Mouse (Mus musculus) cerebellum, adult (tissue): ENCODE measurements around the gene Rhot2.
A peak's percentile ranks its signal among the peaks of the same experiment; 100 is the strongest.
"Not testable (repeated sequence)": the region's sequence is repeated elsewhere in the genome, so short reads cannot be mapped to it uniquely, and the experiment has no call there.

ENCODE experiments used
- ATAC-seq: cut with Nextera tagmentation; 2 replicates; pipeline ENCODE4 v1.9.2; 2017; ENCODE audit warnings: mild to moderate bottlenecking, moderate library complexity, mixed read lengths; ENCODE audit not compliant: insufficient number of reproducible peaks, low FRiP score, low TSS enrichment

Rhot2 gene

GRCm38 (mm10) chr17:25808789-25809605 lies 35.7 kb downstream of the Rhot2 start, which contains the start of gene Fbxl16:
Gene Fbxl16 (plus strand): TSS chr17:25809085.
- peak; percentile 78 for ATAC-seq

GRCm38 (mm10) chr17:25808028-25808427 lies 36.6 kb downstream of the Rhot2 start:
- no peak for ATAC-seq

GRCm38 (mm10) chr17:25807452-25807851 lies 37.2 kb downstream of the Rhot2 start:
- not testable (repeated sequence) for ATAC-seq

GRCm38 (mm10) chr17:25806507-25806906 lies 38.1 kb downstream of the Rhot2 start:
- no peak for ATAC-seq

GRCm38 (mm10) chr17:25802825-25803517 lies 41.7 kb downstream of the Rhot2 start:
- no peak for ATAC-seq

GRCm38 (mm10) chr17:25801029-25801428 lies 43.6 kb downstream of the Rhot2 start:
- ATAC-seq, result peak; percentile 49; the same call in 1 of the 2 replicates

GRCm38 (mm10) chr17:25796951-25797369 lies 47.7 kb downstream of the Rhot2 start, which contains the start of gene Metrn:
Gene Metrn (minus strand): TSS chr17:25797136.
- ATAC-seq, result no peak

GRCm38 (mm10) chr17:25796211-25796771 lies 48.4 kb downstream of the Rhot2 start:
- no peak for ATAC-seq

GRCm38 (mm10) chr17:25795609-25796092 lies 49.0 kb downstream of the Rhot2 start, which contains the start of gene AC134908.4:
Gene AC134908.4 (minus strand): TSS chr17:25795659.
- ATAC-seq, result no peak

- no peak for ATAC-seq
Observed at GRCm38 (mm10) chr17:25794998-25795397, 49.7 kb downstream of the Rhot2 start.

GRCm38 (mm10) chr17:25794197-25794596 lies 50.5 kb downstream of the Rhot2 start:
- no peak for ATAC-seq

- no peak for ATAC-seq
Observed at GRCm38 (mm10) chr17:25792615-25793014, 52.0 kb downstream of the Rhot2 start, which contains the start of gene Fam173a. Gene Fam173a (minus strand): TSS chr17:25792901.

GRCm38 (mm10) chr17:25791843-25792527 lies 52.7 kb downstream of the Rhot2 start:
- ATAC-seq, result peak; percentile 12; the same call in 1 of the 2 replicates

- no peak for ATAC-seq
Observed at GRCm38 (mm10) chr17:25791320-25791842, 53.3 kb downstream of the Rhot2 start.
